Mouse (Mus musculus): Measurements from ENCODE around the gene Polr2j.

Gene Polr2j

DNA sequence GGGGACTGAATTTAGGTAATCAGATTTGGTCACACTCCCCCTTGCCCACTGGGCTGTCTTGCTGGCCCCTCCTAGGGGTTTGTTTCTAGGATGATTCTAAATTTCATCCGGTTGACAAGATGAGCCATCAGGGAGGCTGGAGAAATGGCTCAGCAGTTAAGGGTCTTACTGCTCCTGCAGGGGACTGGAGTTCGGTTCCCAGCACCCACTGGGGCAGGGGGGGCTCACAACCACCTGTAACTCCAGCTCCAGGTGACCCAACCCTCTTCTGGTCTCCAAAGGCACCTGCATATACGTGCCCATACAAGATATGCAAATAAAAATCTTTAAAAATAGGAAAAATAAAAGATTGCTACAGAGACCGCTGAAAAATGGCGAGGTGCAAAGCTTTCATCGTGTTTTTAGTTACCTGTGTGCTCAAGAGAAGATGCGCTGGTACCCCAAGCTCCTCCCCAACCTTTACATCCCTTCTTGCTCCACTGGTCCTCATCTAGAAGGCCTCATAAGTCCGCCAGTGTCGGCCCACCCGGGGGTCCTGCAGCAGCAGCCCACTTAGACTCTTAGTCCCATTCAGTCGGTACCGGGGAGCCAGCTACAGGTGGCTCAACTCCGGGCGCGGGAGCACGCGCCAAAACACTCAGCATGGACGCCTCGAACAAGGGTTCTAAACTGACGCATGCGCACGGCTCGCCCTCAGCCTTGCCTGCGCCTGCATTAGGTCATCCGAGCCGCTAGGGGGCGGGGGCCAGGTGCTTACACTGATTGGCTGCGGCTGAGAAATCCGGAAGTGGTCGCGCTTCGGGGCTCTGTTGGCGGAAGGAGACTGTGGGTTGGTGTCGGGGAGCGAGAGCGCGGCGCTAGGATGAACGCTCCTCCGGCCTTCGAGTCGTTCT is at the start of gene Polr2j:
TSS of gene Polr2j (plus strand) at position 741 of the 893 bp plus-strand sequence.
- DNase-seq (ENCODE audit: low spot score in 2 of 2) = peak; percentile 90 to 98

DNA sequence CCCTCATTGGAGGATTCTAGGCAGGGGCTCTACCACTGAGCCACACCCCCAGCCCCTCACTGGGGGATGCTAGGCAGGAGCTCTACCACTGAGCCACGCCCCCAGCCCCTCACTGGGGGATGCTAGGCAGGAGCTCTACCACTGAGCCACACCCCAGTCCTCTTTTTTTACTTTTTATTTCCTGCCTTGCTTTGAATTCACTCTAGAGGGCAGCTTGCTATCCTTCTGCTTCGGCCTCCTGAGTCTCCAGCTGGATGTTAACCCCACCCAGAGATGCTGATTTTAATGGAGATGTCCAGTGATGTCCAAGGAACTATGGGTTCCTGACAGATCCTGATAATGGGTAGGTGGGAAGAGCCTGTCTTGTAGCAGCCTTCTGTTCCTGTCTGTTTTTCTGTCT is 47.0 kb upstream of the Polr2j start:
- DNase-seq (ENCODE audit: low spot score in 2 of 2) = no peak

DNA sequence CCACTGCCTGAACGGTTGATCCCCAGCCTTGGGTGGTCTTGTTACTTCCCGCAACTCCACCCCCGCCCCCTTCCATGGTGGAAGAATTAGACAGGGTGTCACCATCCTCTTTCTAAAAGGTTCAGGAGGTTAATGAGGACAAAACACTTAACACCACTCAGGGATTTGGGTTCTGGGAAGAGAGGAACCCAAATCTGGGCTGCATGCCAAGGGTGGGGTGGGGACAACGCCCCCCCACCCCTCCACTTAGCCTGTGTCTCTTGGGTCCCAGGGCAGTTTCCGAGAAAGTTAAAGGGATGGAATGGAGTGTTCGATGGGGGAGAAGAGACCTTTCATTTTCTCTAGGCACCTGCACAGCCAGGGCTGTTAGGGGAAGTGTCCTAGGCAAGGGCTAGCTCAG is 43.4 kb upstream of the Polr2j start:
- DNase-seq (ENCODE audit: low spot score in 2 of 2) = no peak

DNA sequence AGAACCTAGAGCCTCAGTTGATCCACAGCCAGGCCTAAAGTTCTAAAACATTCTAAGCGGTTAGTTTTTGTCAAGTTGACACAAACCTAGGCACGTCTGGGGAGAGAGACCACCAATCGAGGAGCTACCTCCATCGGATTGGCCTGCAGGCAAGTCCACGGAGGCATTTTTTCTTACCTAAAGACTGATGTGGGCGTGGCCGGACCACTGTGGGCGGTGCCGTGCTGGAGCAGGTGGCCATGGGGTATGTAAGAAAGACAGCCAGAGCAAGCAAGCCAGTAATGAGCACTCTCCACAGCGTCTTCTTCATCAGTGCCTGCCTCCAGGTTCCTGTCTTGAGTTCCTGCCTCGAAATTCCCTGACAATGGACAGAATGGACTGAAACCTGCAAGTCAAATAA is 42.9 kb upstream of the Polr2j start:
- DNase-seq (ENCODE audit: low spot score in 2 of 2) = no peak

DNA sequence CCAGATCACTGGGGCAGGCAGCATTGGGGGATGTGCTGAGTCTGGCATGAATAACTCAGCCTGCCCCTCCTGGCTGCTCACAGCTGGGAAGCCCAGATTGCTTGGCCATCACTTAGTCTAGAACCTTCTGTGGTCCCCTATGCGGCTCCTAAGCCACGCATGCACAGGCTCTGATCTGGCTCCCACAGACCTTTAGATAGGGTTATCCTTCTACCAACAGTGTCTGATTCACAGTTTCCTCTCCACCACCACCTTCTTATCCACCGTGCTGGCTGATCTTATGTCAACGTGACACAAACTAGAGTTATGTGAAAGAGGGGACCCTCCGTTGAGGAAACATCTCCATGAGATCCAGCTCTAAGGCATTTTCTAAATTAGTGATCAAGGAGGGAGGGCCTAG is 41.4 kb upstream of the Polr2j start:
- DNase-seq (ENCODE audit: low spot score in 2 of 2) = no peak

DNA sequence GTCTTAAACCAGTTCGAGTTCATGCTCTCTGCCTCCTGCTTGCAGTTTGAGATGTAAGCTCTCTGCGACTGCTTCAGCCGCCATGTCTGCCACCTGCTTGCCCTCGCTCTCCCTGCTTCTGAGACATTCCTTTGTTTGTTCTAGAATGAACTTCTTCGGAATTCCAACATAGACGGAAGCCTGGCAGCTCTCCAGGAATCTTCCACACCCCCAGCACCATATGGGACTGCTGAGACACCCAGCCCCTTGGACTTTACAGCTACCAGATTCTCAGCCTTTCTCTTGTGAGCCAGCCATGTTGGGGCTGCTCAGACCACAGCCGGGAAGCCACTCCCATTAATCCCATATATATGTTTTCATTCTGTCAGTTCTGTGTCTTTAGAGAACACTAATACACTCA is 40.1 kb upstream of the Polr2j start:
- no peak for DNase-seq (ENCODE audit: low spot score in 2 of 2)

DNA sequence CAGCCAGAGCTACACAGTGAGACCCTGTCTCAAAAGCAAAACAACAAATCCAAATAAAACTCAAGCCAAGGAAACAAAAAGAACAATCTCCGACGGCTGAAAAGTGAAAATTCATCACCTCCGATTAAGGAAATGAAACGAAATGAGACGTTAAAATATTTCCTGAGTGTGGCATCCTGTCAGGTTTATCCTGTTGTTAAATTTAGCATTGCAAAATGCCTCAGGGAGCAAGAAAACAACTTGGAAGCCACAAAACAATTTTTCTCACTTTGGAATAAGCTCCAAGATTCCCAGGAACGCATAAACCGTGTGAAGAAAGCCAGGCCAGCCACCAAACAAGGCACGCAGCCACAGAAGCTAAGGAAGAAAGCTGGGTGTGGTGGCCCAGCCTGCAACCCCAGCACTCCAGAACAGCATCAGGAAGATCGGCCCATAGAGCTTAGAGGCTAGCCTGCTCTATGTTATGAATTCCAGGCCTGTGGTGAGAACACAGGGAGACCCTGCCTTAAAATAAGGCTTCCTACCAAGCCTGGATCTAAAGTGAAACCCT is 39.4 kb upstream of the Polr2j start:
- DNase-seq (ENCODE audit: low spot score in 2 of 2) = no peak

DNA sequence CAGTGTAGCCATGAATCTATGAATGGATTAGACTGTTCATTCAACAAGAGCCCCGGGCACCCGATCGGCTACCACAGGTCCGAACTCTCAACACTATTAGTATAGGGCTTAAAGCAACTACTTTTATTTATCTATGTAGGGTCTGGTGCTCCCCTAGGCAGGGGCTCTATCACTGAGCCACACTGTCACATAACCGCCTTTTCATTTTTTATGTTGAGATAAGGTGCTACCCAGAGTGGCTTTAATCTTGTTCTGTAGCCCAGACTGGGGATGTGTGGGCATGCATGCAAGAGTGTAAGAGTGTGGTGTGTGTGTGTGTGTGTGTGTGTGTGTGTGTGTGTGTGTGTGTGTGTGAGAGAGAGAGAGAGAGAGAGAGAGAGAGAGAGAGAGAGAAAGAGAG is 38.3 kb upstream of the Polr2j start:
- no peak for DNase-seq (ENCODE audit: low spot score in 2 of 2)

DNA sequence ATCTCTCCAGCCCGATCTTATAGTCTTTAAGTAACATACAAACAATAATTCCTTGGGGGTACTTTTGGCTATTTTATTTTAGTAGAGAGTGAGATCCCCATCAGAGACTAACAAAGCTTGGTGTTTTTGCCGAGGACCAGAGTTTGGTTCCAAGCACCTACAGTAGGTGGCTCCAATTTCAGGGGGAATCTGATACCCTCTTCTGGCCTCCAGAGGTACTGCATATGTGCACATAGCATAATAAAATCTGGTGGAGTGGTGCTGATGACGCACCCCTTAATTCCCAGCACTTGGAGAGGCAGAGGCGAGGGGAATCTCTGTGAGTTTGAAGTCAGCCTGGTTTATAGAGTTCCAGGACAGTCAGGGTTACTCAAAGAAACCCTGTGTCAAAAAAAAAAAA is 34.1 kb upstream of the Polr2j start:
- DNase-seq (ENCODE audit: low spot score in 2 of 2) = no peak

DNA sequence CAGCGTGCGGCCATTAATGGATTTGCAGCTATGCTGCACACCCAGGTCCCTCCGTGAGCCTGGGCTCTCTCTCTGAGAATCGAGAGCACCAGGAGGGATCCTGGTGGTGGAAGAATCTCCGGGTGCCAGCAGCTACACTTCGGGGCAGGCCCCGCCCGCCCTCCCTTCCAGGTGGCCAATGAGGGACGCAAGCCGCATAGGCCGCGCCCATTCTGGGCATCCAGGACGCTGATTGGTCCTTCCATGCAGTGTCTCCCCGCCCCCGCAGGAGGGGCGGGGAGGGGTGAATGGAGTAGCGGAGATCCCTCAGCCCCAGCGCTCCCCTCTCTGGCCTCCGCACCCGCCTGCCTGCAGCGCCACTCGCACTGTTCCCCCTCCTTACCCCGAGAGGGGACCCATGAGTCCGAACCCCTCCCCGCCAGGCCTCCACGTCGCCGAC is 32.7 kb upstream of the Polr2j start, which contains the start of gene Rasa4:
TSS of gene Rasa4 (plus strand) at position 248 of the 439 bp plus-strand sequence.
- DNase-seq (ENCODE audit: low spot score in 2 of 2) = peak; percentile 84 to 93

DNA sequence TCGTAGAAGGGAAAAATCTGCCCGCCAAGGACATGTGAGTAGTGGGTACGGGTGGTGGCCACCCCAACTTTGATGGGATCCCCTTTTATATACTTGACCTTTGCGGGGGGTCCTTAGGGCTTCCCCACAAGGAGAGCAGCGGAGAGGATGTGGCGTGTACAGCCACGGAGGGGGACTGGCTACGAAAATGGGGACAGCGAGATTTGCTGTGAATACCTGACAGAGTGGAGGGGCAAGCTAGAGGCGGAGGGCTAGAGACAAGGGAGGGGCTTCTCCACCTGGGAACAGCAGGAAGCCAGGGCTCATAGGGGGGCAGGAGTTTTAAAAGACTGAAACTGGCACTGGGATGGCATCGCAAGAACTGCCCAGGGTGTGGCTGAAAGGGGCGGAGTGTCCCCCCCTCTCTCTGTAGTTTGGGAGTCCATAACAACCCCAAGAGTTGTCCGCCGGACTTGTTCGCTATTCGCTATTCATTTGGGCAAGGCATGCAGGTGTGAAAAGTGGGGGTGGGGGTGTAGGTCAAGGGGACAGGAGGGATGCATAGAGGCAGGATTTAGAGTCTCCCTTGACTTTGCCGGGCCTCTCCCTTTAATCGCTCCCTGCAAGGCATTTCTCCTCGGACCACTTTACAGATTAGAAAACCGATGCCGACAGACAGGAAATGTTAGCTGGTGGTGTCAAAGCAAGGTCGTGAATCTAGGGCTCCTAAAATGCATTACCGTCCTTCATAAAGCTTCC is 32.1 kb upstream of the Polr2j start:
- no peak for DNase-seq (ENCODE audit: low spot score in 2 of 2)

DNA sequence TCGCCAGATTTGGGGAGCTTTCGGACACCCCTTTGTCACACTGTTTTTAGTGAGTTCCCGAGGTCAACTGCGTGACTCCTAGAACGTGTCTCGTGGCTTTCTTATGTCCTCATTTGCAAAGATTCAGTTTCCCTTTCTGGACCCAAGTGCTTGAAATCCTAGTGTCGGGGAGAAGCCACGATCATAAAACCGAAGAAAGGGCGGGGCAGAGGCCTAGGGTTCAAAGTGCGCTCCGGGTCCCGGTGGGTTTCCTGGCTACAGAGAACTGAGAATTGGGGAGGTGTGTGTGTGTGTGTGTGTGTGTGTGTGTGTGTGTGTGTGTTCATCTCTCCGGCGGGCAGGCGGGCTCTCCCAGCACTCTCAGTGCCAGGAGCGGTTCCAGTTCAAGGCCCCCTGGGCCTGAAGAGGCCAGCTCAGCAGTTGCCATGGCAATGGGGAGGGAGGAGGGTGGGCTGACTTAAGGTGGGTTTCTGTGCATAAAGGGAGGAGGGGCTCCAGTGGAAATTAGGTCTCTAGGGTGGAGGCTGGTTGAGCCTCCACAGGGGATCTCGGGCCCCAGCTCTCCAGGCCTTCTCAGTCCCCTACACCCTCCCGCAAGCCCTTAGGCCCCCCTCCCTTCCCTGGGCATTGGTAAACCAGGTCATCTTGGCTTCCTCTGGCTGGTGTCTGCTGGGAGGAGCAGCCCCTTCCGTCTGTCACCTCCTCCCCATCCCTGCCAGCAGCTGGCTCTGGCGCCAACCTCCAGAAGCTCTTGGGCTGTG is 31.4 kb upstream of the Polr2j start:
- no peak for DNase-seq (ENCODE audit: low spot score in 2 of 2)

DNA sequence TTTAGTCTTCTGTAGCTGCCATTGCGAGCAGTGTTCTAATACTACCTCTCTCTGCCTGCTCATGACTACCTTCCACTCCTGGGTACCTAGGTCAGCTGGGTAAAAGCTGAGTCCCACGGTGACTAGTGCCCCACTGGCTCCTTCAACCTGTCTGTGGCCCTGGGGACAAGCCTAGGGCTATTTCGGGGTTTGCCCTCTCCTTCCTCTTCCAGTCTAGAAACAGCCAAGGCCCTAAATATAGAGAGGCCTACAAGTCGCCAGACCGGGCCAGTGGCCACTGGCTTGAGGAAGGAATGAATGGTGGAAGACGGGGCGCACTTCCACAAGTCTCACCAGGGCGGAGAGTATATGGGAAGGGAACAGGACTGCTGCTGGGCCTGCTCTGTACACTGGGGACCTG is 30.1 kb upstream of the Polr2j start:
- DNase-seq (ENCODE audit: low spot score in 2 of 2) = no peak

DNA sequence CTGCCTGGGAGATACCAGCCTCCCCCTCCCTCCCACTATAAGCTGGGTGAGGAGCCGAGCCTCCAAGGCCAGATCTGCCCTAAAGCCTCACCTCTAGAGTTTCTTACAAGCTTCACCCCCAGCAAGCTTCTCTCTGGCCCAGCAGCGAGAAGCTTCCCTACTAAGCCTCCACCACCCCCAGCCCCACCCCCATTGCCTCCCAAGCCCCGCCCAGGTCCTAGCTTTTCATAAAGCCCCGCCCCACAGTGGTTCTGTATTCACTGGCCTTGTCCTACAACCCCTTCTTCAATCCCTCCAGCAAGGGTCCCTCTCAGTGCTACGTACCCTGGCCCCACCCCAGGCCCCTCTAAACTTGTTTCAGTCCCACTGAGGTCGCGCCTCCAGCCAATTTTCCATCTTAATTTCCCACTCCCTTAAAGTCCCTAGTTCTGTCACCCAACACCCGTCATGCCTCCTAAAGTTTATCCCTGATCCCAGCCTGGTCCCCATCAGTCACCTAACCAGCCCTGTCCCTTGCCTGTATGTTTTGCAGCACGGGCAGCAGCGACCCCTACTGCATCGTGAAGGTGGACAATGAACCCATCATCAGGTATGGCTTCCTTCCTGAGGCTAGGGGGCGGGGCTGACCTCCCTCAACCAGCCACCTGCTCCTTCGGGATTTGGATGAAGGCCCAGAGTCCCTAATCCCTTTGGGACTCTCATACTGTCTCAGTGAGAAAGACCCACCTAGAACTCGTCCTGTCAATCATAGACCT is 27.4 kb upstream of the Polr2j start:
- DNase-seq (ENCODE audit: low spot score in 2 of 2) = no peak

DNA sequence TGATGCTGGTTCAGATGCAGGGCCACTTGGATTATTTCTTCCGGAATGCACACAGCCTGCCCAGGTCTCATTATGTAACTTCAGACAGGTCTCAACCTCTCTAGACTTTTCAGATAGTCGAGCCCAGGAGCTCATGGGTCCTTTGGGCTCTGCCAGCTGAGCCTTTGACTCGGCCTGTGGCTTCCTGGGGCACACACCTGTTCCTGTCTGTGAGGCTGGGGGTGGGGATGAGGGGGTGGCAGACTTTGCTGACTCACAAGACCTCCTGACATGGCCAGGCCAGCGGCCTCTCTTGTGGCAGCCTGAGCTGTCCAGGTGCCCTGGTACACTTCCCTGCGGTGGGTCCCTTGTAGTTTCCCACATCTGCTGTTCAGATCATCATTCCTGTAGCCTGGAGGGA is 24.5 kb upstream of the Polr2j start:
- no peak for DNase-seq (ENCODE audit: low spot score in 2 of 2)

DNA sequence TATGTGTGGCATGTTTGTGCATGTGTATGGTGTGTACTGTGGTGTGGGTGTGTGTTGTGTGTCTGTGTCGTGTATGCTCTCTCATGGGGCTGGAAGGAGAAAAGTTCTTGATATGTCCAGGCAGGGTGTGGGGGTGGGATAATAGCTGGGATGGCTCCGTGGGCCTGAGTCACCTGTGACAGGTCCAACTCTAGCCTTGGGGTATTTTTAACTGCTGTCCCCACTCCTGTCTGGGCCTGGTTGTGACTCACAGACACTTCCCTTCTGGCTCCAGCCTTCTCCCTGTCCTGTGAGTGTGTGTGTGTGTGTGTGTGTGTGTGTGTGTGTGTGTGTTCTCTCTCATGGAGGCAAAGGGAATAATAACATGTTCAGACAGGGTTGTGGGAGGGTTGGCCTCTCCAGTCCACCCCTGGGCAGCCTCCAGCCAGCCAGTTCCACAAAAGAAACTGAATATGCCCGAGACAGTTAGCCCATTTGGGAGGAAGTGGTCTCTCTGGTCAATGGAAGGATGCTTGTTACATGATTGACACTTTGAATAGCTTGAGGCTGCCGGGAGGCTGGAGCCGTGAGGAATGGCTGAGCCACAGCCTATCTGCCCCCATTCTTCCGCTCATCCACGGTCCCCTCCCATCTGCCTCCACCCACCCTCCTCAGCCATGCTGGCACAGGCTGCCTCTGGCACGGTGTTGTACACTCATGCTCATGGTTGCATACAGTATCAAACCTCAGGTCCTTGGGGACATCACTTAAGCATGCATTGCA is 22.0 kb upstream of the Polr2j start:
- DNase-seq (ENCODE audit: low spot score in 2 of 2) = no peak

DNA sequence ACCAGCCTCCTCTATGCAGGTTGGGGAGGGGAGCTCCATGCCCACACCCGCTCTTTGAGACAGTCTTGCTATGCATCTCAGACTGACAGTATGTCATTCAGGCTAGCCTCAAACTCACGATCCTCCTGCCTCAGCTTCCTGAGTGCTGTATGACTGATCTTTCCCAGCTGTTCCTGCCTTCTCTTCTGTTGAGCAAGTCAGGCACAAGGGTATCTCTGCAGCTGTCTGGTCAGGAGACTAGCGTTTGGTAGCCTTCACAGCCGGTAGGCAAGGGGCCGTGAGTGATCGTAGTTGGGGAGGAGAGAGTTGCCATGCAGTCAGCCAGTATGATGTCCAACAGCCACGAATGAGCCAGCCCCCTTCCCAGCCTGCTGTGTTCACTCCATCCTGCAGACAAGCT is 21.3 kb upstream of the Polr2j start:
- DNase-seq (ENCODE audit: low spot score in 2 of 2) = no peak

DNA sequence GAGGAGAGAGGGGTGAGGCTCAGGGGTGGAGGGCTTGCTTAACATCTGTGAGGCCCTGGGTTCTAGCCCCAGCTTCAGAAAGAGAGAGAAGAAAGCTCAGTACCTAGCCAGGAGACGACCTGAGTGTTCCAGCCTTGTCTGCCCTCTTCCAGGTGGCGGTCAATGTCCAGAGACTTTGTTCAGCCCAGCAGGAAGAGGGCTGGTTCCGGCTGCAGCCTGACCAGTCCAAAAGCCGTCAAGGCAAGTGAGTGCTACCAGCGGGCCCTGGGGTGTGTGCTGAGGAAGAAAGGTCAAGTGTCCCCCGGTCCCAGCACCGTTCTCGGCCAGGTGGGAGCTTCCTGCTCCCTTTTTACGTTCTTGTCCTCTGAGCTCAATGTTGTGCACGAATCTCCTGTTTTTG is 17.9 kb upstream of the Polr2j start:
- no peak for DNase-seq (ENCODE audit: low spot score in 2 of 2)

DNA sequence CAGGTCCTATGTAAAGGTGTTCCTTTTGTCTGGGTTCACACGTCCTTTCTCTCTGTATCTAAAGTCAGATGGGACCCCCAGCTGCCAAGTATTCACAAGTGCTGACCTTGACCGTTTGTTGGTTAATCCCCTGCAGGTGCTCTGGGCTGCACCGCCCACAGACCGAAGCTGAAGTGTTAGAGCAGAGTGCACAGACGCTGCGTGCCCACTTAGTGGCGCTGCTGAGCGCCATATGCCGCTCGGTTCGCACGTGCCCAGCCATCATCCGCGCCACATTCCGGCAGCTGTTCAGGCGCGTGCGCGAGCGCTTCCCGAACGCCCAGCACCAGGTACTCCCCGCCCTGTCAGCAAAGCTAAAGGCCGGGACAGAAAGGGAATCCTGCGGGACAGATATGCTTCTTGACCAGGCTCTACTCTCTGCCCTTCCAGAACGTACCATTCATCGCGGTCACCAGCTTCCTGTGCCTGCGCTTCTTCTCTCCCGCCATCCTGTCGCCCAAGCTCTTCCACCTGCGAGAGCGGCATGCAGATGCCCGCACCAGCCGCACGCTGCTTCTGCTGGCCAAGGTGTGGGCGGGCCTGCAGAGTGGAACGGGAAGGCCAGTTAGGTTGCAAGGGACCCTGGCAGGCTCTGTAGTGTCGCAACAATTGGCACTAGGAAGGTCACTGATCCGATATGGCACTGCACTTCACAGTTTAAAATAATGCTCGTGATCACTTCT is 14.2 kb upstream of the Polr2j start:
- DNase-seq (ENCODE audit: low spot score in 2 of 2) = peak; percentile 36 to 63

DNA sequence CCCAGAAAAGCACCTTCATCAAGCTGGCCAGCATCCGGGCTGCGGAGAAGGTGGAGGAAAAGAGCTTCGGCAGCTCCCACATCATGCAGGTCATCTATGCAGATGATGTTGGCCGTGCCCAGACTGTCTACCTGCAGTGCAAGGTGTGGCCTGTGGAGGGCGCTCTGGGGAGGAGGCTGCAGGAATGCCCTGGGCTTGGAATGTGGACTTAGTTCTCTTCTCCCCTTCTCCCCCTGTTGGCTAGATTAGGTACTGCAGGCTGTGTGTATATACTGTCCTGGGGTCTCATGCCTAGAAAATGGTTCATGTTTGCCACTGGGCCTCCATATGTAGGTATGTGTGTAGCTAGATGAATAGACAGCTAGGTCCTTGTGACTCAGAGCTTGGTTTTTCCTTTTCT is 11.9 kb upstream of the Polr2j start:
- no peak for DNase-seq (ENCODE audit: low spot score in 2 of 2)
